Mouse (Mus musculus): ENCODE data around the gene Cdca7l.

Gene Cdca7l

GRCm38 (mm10) chr12:117809327-117810017, 5.4 kb downstream of the Cdca7l start:
- DNase-seq, result no peak

DNA sequence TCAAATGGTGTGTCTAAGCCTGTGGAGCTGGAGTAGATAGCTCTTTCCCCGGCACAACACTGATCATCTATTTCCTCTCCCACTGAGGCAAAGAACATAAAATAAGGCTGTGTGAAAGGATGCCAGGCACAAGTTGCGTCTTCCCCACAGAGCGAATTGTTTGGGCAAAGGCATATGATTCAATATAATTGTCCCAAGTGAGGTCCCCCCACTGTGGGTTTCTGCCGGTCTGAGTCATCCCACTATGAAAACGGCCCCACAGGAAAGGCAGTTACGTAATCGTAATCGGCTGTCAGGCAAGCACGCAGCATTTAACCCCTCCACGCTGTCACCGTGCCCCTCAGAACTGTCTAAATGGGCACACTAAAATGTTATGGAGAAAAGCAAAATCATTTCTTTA, 6.0 kb downstream of the Cdca7l start:
- DNase-seq, result no peak

DNA sequence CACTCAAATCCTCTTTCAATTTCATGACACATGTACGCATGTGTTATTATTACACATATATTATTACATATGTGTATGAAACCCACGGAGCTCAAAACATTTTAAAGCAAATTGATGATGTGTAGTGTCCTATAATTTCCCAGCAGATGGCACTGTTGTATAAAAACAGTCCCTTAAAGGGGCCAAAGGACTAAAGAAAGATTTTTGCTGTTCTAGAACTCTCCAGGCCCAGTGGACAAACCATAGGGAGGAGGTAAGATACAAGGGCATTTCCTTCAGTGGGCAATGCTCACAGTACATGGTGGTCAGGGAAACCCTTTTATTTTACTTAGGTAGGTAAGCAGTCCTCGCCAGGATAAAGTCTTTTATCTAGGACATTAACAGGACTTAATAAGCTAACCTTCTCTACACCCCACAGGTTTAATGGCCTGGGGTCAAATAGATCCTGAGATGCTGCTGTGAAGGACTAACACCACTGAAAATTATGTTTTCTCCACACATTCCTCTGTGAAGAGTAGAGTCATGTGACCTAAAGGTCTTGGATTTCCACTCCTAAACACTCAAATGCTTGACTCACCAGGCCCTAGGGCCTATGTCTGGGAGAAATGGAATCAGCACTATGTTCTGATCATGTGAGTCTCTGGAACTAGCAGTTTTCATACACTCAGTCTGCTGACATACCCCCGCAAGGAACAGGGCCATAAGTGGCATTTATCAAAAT, 16.2 kb downstream of the Cdca7l start:
- DNase-seq, result peak in 1 of 2 experiments; percentile 7

DNA sequence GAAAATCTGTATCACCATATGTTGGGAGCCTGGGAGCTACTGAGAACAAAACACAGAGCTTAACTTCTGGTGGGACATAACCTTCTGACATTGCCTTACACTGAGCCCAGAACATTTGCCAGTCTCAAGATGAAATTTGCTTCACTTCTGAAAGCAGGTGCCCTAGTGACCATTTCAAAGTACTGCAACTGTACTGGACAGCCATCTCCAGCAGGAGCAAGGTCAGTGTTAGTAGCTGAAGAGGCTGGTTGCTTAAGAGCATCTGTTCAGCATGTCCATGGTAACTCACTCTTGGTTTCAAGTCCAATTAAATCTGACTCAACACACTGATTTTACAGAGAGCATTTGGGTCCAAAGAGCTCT, 16.8 kb downstream of the Cdca7l start:
- DNase-seq, result no peak

DNA sequence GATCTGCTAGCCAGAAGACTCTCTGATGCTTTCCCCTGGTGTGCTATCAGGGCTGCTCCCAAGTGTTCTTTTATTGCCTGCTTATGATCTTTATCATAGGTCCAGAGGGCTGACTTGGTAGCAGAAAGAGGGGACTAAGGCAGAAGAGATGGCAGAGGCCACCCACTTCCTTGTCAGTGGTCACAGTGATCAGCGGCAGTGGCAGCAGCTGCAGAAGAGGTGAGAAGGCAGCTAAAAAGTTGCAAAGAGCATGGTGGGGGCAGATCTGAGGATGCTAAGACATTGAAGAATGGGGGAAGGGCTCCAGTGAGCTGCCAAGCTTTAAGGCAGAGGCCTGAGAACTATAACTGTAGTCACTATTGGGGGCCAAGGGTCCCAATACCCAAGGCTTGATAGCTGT, 17.3 kb downstream of the Cdca7l start:
- no peak for DNase-seq

- DNase-seq, result no peak
These were observed 24.3 kb downstream of the Cdca7l start for GRCm38 (mm10) chr12:117828350-117828749.

DNA sequence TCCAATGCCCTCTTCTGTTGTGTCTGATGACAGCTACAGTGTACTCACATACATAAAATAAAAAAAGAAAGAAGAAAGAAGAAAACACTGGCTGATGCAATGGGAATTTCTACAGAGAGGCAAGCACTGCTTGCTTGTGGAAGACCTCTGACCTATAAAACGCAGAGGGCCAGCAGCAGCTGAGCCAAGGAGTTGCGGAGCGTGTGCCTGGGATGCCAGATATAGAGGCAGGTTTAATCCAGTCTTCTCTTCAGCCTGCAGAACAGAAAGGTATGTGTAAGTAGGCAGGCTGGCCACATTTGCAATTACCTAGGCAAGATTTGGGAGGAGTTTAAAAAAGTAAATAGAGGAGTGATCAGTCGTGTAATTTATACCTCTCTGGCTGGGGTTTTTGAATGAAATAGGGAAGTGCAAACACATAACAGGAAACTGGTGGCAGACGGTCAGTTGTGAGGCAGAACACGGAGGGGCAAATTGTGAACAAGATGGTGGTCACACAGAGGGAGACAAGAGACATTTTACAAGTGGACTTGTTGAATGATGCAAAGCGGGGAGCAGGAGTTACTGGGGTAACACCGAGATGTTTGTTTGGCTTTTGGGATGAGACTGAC, 27.4 kb downstream of the Cdca7l start:
- no peak for DNase-seq

GRCm38 (mm10) chr12:117832190-117832589, 28.1 kb downstream of the Cdca7l start:
- no peak for DNase-seq

DNA sequence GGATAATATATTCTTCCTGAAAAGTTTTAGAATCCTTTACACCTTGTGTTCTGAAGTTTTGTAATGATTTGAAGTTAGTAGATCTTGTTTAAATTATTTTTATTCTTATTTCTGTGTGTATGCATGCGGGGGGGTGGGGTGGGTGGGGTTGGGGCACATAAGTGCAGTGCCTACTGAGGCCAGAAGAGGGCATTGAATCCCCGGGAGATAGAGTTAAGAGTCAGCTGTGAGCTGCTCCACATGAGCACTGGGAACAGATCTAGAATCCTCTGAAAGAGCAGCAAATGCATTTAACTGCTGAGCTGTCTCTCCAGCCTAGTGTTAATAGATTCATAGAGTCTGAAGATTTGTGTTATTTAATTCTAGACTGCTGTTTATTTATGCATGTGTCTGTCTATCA, 30.6 kb downstream of the Cdca7l start:
- DNase-seq, result no peak

DNA sequence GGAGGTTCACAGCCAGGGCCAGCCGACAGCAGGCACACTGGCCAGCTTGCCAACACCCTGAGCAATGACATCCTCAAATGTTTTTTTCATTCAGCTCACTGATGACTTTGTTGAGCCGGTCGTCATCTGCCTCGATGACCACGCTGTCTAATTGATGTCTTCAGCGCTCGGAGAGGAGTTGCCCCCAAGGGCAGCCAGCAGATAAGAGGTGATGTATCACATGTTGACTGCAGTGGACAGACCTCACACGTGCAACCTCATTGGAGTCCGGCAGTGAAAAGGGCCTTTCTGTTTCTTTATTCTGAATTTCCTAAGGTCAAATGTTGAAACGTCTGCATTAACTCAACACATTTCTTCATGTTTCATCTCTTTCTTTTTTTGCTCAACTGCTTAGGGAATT, 31.3 kb downstream of the Cdca7l start:
- no peak for DNase-seq

GRCm38 (mm10) chr12:117837376-117837775, 33.3 kb downstream of the Cdca7l start:
- DNase-seq, result no peak

DNA sequence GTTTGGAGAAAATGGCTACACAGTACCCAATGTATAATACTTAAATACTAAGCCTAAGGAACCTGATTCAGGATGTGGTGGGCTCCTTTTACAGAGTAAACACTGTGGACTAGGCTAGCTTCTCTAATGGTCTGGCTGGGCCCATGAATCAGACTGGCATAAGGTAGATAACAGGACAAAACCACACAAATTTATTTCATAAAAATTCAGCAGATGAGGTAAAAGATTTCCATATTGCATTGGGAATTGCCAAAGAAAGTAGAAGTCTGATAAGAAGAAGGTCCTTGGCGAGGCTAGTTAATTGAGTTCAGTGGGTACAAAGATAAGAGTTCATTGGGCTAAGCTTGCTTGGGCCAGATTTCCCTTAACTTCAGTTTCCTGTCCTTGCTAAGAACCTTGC, 36.6 kb downstream of the Cdca7l start:
- no peak for DNase-seq

DNA sequence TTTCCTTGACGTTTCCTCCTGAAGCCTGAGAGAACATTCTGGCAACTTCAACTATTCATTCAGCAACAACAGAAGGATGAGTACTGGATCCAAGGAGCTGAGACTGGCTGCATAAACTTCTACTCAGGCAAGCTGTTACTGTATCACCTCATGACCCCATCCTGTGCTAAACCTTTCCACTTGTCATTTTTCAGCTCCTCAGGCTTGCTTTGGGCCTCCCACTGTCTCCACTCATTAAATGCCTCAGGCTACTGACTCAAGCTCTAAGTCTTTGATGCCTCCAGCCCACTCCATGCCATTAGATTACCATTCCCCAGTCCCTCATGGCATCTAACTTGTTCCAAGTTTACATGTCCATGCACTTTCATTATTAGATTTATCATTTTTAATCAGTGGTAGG, 38.6 kb downstream of the Cdca7l start:
- DNase-seq, result no peak

DNA sequence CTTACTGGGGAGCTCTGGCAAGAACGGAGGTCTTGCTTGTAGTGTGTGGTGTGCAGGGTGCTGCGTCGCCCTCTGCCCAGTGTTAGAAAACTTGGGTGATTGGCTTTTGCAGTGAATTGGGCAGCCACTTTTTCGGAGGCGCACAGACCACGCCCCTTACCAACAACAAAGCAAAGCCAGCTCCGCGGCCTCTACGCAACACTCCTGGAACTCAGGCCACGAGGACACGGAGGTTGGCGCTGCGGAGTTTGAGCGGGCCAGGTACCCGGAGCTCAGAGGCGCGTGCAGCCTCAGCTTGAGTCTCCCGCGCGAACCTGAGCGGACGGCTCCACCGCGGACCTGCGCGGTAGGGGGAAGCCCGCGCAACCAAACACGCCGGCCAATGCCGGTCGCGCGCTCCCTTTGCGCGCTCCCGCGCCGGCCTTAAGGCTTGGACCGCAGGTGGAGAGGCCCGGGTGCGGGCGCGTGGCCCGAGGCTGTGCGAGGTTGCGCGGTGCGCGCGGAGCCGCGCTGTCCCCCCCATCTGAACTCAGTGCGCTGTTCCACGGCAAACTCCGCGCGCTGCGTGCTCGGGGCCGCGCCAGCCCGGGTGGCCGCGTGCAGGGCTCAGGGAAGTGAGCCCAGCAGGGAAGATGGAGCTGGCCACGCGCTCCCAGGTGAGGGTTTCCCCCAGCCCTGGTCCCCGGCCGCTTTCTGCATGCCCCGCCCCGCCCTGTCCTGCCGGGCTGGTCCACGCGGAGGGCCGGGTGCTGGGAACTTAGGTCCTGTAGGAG, 39.4 kb downstream of the Cdca7l start:
- peak; percentile 13 to 51 for DNase-seq

- DNase-seq, result no peak
These were observed 40.0 kb downstream of the Cdca7l start for GRCm38 (mm10) chr12:117844075-117844408.

DNA sequence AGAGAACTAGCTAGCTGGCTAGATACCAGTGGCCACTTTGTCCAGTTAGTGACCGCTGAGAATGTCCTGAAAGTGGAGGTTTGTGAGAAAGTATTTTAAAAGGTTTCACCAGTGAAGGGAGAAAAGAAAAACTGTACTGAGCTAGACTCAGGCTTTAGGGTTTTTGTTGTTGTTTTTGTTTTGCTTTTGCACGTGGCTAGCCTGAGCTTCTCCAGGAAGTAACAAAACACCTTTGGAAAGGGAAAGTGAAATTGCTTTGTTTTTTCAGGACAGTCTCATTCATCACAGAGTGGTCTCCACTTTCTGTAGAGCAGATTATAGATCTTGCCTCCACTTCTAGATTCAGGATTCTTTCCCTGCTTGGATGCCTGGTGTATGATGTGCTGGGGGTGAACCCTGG, 40.8 kb downstream of the Cdca7l start:
- no peak for DNase-seq

- DNase-seq, result no peak
These were observed 44.5 kb downstream of the Cdca7l start for GRCm38 (mm10) chr12:117848621-117849020.

GRCm38 (mm10) chr12:117850472-117850871, 46.4 kb downstream of the Cdca7l start:
- DNase-seq, result no peak

DNA sequence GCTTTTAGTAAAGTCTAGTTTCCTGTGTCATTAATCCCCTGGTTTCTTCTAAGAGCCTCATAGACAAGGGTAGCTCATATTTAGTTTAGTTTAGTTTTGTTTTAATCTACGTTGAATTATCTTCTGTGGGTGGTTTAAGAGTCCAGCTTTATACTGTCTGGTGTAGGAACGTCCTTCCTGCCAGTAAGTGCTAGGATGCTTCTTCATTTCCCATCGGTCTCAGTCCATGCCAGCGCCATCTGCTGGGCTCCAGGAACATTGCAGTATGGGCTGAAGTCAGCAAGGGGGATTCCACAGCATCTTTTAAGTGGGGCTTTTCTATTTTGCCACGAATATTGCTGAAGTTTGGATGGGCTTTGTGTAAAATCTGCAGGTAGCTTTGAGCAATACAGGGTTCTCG, 49.2 kb downstream of the Cdca7l start:
- DNase-seq, result peak; percentile 41 to 56

GRCm38 (mm10) chr12:117857023-117857422, 52.9 kb downstream of the Cdca7l start:
- DNase-seq, result no peak

GRCm38 (mm10) chr12:117857884-117858283, 53.8 kb downstream of the Cdca7l start:
- no peak for DNase-seq

- no peak for DNase-seq
These were observed 56.8 kb downstream of the Cdca7l start for GRCm38 (mm10) chr12:117860840-117861239.

- DNase-seq, result no peak
These were observed 57.2 kb downstream of the Cdca7l start for GRCm38 (mm10) chr12:117861249-117861648.

- no peak for DNase-seq
These were observed 58.6 kb downstream of the Cdca7l start for GRCm38 (mm10) chr12:117862655-117863054.
